Mouse (Mus musculus) heart, embryonic 13.5 days (tissue): ENCODE measurements at regions not wholly inside any gene's neighbourhood (a gene's known extent, or its start where the extent isn't known, plus 50 kb on each side); places are given as distances from the start of the nearest gene placed in this dataset.

ENCODE experiments used
- ATAC-seq: fragments of 200-750 bp; cut with Nextera tagmentation; 2 replicates; pipeline ENCODE4 v1.8.0; 2017; ENCODE audit warnings: moderate TSS enrichment; ENCODE audit not compliant: insufficient number of reproducible peaks, low FRiP score, low TSS enrichment; ENCODE audit errors: extremely low read depth
- H3K27ac ChIP-seq: fragments of 300-500 bp; sonication (generic); replicated peaks from 2 replicates; pipeline ENCODE4 v1.5.1; 2015; ENCODE audit warnings: moderate library complexity, mild to moderate bottlenecking, inconsistent platforms
- H3K27me3 ChIP-seq: fragments of 300-500 bp; sonication (generic); replicated peaks from 2 replicates; pipeline ENCODE4 v1.6.1; 2015; ENCODE audit warnings: mild to moderate bottlenecking, inconsistent platforms
- H3K36me3 ChIP-seq: fragments of 300-500 bp; sonication (generic); 2 replicates; pipeline ENCODE4 v1.6.1; 2015; ENCODE audit warnings: mild to moderate bottlenecking, inconsistent platforms
- H3K4me1 ChIP-seq: fragments of 300-500 bp; sonication (generic); 2 replicates; pipeline ENCODE4 v1.6.1; 2015; ENCODE audit warnings: inconsistent platforms
- H3K4me2 ChIP-seq: fragments of 300-500 bp; sonication (generic); 2 replicates; pipeline ENCODE4 v1.6.1; 2015; ENCODE audit warnings: inconsistent platforms, mild to moderate bottlenecking, moderate library complexity
- H3K4me3 ChIP-seq: fragments of 300-500 bp; sonication (generic); 2 replicates; pipeline ENCODE4 v1.5.1; 2015; ENCODE audit warnings: moderate library complexity, mild to moderate bottlenecking, inconsistent platforms
- H3K9ac ChIP-seq: fragments of 300-500 bp; sonication (generic); 2 replicates; pipeline ENCODE4 v1.6.1; 2015; ENCODE audit warnings: inconsistent platforms, mild to moderate bottlenecking, moderate library complexity
- H3K9me3 ChIP-seq: fragments of 300-500 bp; sonication (generic); 2 replicates; pipeline ENCODE4 v1.6.1; 2016; ENCODE audit warnings: inconsistent platforms
- WGBS: fragments of 180-500 bp; shearing (Covaris S2); methylation state at CpG from one replicate; pipeline ENCODE4 v1.1.7; 2015; ENCODE audit warnings: mixed read lengths; 5-methylcytosine and 5-hydroxymethylcytosine counted together

- Histone ChIP-seq H3K4me2 (no peak overlapping the region), H3K27me3 (no peaks in the 10 kb centered on the region), H3K4me3 (no peak overlapping the region), H3K9ac (no peak overlapping the region), H3K36me3 (no peaks in the 10 kb centered on the region), H3K27ac (no peak overlapping the region), H3K9me3 (no peaks in the 10 kb centered on the region), H3K4me1 (peaks cover 3% of the 10 kb centered on the region; the same call in 1 of the 2 replicates)
- no peak for ATAC-seq
- 69% methylated on average over 3 of the region's 3 CpGs for WGBS
Observed at GRCm38 (mm10) chr3:41433106-41433505, 122.4 kb upstream of the Jade1 start.

- whole genome bisulfite sequencing, result 75% methylated on average over 5 of the region's 5 CpGs
- H3K4me2 ChIP-seq, result no peak overlapping the region
Observed at GRCm38 (mm10) chr3:41432376-41432775, 123.2 kb upstream of the Jade1 start.

GRCm38 (mm10) chr3:41430191-41430590 lies 125.3 kb upstream of the Jade1 start:
- ATAC-seq, result no peak
- Histone ChIP-seq H3K9me3 (no peaks in the 10 kb centered on the region), H3K4me3 (no peak overlapping the region), H3K4me2 (no peak overlapping the region), H3K27ac (0 out of 2 replicates have a peak overlapping the region, but pooled peaks have one; percentile 20), H3K36me3 (no peaks in the 10 kb centered on the region), H3K9ac (no peak overlapping the region), H3K27me3 (no peaks in the 10 kb centered on the region), H3K4me1 (peaks cover 10% of the 10 kb centered on the region)
- WGBS, result 38% methylated on average over 3 of the region's 3 CpGs

More at GRCm38 (mm10) chr3:41432376-41432775, 123.2 kb upstream of the Jade1 start:
- H3K36me3 ChIP-seq, result no peaks in the 10 kb centered on the region
- no peak for ATAC-seq
- no peak overlapping the region for H3K27ac ChIP-seq
- H3K4me3 ChIP-seq, result no peak overlapping the region
- H3K27me3 ChIP-seq, result no peaks in the 10 kb centered on the region
- no peak overlapping the region for H3K9ac ChIP-seq
- H3K9me3 ChIP-seq, result no peaks in the 10 kb centered on the region
- H3K4me1 ChIP-seq, result peaks cover 3% of the 10 kb centered on the region; the same call in 1 of the 2 replicates

- H3K4me2 ChIP-seq, result no peak overlapping the region
- no peaks in the 10 kb centered on the region for H3K9me3 ChIP-seq
- no peak overlapping the region for H3K9ac ChIP-seq
- no peak for ATAC-seq
- peaks cover 28% of the 10 kb centered on the region for H3K4me1 ChIP-seq
- no peaks in the 10 kb centered on the region for H3K27me3 ChIP-seq
- no peaks in the 10 kb centered on the region for H3K36me3 ChIP-seq
- no peak overlapping the region for H3K27ac ChIP-seq
- no peak overlapping the region for H3K4me3 ChIP-seq
- WGBS, result 76% methylated on average over 3 of the region's 3 CpGs
Observed at GRCm38 (mm10) chr3:41426946-41427345, 128.6 kb upstream of the Jade1 start.

- ATAC-seq, result no peak
- no peak overlapping the region for H3K27ac ChIP-seq
- H3K36me3 ChIP-seq, result no peaks in the 10 kb centered on the region
- no peaks in the 10 kb centered on the region for H3K27me3 ChIP-seq
- no peak overlapping the region for H3K4me3 ChIP-seq
- peaks cover 28% of the 10 kb centered on the region for H3K4me1 ChIP-seq
- no peak overlapping the region for H3K9ac ChIP-seq
- H3K9me3 ChIP-seq, result no peaks in the 10 kb centered on the region
- H3K4me2 ChIP-seq, result no peak overlapping the region
- WGBS, result 57% methylated on average over 8 of the region's 8 CpGs
Observed at GRCm38 (mm10) chr3:41425863-41426262, 129.7 kb upstream of the Jade1 start.

- H3K27ac ChIP-seq, result no peak overlapping the region
- no peak for ATAC-seq
- H3K4me1 ChIP-seq, result peaks cover 25% of the 10 kb centered on the region
- H3K9me3 ChIP-seq, result no peaks in the 10 kb centered on the region
- no peak overlapping the region for H3K4me3 ChIP-seq
- 26% methylated on average over 10 of the region's 10 CpGs for WGBS
- H3K9ac ChIP-seq, result no peak overlapping the region; the same call in 1 of the 2 replicates
- no peaks in the 10 kb centered on the region for H3K36me3 ChIP-seq
- no peak overlapping the region for H3K4me2 ChIP-seq
- no peaks in the 10 kb centered on the region for H3K27me3 ChIP-seq
Observed at GRCm38 (mm10) chr3:41424142-41424939, 131.2 kb upstream of the Jade1 start.

- H3K4me3 ChIP-seq, result no peak overlapping the region
- no peaks in the 10 kb centered on the region for H3K36me3 ChIP-seq
- no peak for ATAC-seq
- no peak overlapping the region for H3K27ac ChIP-seq
- H3K4me1 ChIP-seq, result peaks cover 25% of the 10 kb centered on the region
- no peaks in the 10 kb centered on the region for H3K27me3 ChIP-seq
- H3K4me2 ChIP-seq, result no peak overlapping the region
- no peaks in the 10 kb centered on the region for H3K9me3 ChIP-seq
- H3K9ac ChIP-seq, result no peak overlapping the region
- 59% methylated on average over 5 of the region's 5 CpGs for WGBS
Observed at GRCm38 (mm10) chr3:41423630-41424029, 131.9 kb upstream of the Jade1 start.

GRCm38 (mm10) chr3:41422615-41423579 lies 132.6 kb upstream of the Jade1 start:
- no peaks in the 10 kb centered on the region for H3K9me3 ChIP-seq
- no peaks in the 10 kb centered on the region for H3K27me3 ChIP-seq
- H3K36me3 ChIP-seq, result no peaks in the 10 kb centered on the region
- H3K4me1 ChIP-seq, result peaks cover 25% of the 10 kb centered on the region
- 23% methylated on average over 14 of the region's 14 CpGs for WGBS
- H3K4me2 ChIP-seq, result no peak overlapping the region; the same call in 1 of the 2 replicates
- H3K4me3 ChIP-seq, result no peak overlapping the region
- no peak overlapping the region; the same call in 1 of the 2 replicates for H3K27ac ChIP-seq
- H3K9ac ChIP-seq, result 0 out of 2 replicates have a peak overlapping the region, but pooled peaks have one; percentile 25
- no peak for ATAC-seq

- no peaks in the 10 kb centered on the region for H3K9me3 ChIP-seq
- 88% methylated on average over 1 of the region's 1 CpGs for WGBS
Observed at GRCm38 (mm10) chr3:41413771-41414170, 141.8 kb upstream of the Jade1 start.

GRCm38 (mm10) chr3:41412698-41413097 lies 142.8 kb upstream of the Jade1 start:
- Histone ChIP-seq H3K4me3 (no peak overlapping the region), H3K27ac (no peak overlapping the region), H3K36me3 (no peaks in the 10 kb centered on the region), H3K27me3 (no peaks in the 10 kb centered on the region), H3K9me3 (no peaks in the 10 kb centered on the region), H3K4me2 (no peak overlapping the region), H3K9ac (no peak overlapping the region), H3K4me1 (peaks cover 11% of the 10 kb centered on the region)
- WGBS, result 79% methylated on average over 2 of the region's 2 CpGs
- no peak for ATAC-seq

More at GRCm38 (mm10) chr3:41413771-41414170, 141.8 kb upstream of the Jade1 start:
- H3K36me3 ChIP-seq, result no peaks in the 10 kb centered on the region
- no peak overlapping the region for H3K4me3 ChIP-seq
- H3K9ac ChIP-seq, result no peak overlapping the region
- H3K4me1 ChIP-seq, result peaks cover 11% of the 10 kb centered on the region
- no peak overlapping the region for H3K27ac ChIP-seq
- H3K4me2 ChIP-seq, result no peak overlapping the region
- no peak for ATAC-seq
- H3K27me3 ChIP-seq, result no peaks in the 10 kb centered on the region
